Mouse (Mus musculus): ENCODE measurements around the gene Ccdc103.

DNA sequence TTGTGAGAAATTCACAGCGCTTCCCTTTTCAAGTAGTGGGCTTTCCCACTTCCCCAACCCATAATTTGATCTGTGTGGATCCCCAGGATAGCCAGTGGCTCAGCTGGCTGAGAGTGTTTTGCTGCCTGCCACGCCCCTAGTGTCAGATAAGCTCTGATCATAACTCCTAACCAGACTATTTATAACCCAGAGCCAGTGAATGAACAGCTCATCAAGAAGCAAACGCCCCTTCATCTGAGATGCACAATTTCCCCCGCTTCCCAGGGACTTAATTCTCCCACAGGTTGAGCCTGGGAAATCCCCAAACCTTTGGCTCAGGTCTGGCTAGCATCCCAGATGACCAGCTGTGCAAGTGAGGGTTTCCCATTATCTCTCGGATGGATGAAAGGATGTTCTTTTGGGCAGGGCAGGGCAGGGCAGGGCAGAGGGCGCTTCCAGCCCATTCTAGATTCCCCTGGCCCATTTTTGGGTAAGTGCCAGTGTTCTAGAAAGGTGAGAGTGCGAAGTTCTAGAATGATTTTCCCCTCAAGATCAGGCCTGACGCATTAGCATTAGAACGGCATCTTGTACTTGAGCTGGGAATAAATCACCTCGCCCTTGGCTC, 3.7 kb downstream of the Ccdc103 start, which contains the start of gene Fam187a:
- no peak for TF ChIP-seq CTCF (IDR thresholded peaks at IDR 0.05; ENCODE audit: extremely low read depth, insufficient read length, insufficient replicate concordance, low read depth, low read length)
- TF ChIP-seq POLR2A (IDR thresholded peaks at IDR 0.05; ENCODE audit: low read depth, low read length), result no peak

Measured in small intestine, adult 2 months (tissue).